Mouse (Mus musculus) heart, embryonic 14.5 days (tissue): ENCODE measurements at regions not wholly inside any gene's neighbourhood (a gene's known extent, or its start where the extent isn't known, plus 50 kb on each side); places are given as distances from the start of the nearest gene placed in this dataset.

Experiments used
- ATAC-seq: fragments of 200-750 bp; cut with Nextera tagmentation; 2 replicates; pipeline ENCODE4 v1.8.0; 2017; ENCODE audit warnings: low read depth, moderate TSS enrichment; ENCODE audit not compliant: insufficient number of reproducible peaks, insufficient read depth, low FRiP score
- H3K27ac ChIP-seq, 2 experiments: fragments of 200-500 bp in 1 of 2; fragments of 300-500 bp in 1 of 2; sonication (generic) in 1 of 2; replicated peaks in 1 of 2; 2 replicates each; pipeline ENCODE4 v1.5.1; 2012 to 2014; ENCODE audit warnings: low read depth in 2 of 2, low read length in 2 of 2, control low read depth in 1 of 2, mild to moderate bottlenecking in 1 of 2, mixed read lengths in 1 of 2; ENCODE audit not compliant: control insufficient read depth in 1 of 2, insufficient read depth in 1 of 2
- H3K27me3 ChIP-seq: fragments of 300-500 bp; sonication (generic); 2 replicates; pipeline ENCODE4 v1.6.1; 2014; ENCODE audit warnings: mild to moderate bottlenecking, low read length, control low read depth; ENCODE audit not compliant: control insufficient read depth, insufficient read depth
- H3K36me3 ChIP-seq: fragments of 300-500 bp; sonication (generic); 2 replicates; pipeline ENCODE4 v1.6.1; 2014; ENCODE audit warnings: mild to moderate bottlenecking, control low read depth, low read length, mixed read lengths; ENCODE audit not compliant: control insufficient read depth, insufficient read depth
- H3K4me1 ChIP-seq, 2 experiments: fragments of 200-500 bp in 1 of 2; fragments of 300-500 bp in 1 of 2; sonication (generic) in 1 of 2; 2 replicates each; pipeline ENCODE4 v1.6.1; 2012 to 2014; ENCODE audit warnings: low read length in 2 of 2, control low read depth in 1 of 2, mixed read lengths in 1 of 2; ENCODE audit not compliant: control insufficient read depth in 2 of 2, insufficient read depth in 2 of 2
- H3K4me2 ChIP-seq: fragments of 300-500 bp; sonication (generic); 2 replicates; pipeline ENCODE4 v1.6.1; 2014; ENCODE audit warnings: mild to moderate bottlenecking, low read length
- H3K4me3 ChIP-seq, 2 experiments: fragments of 200-500 bp in 1 of 2; fragments of 300-500 bp in 1 of 2; sonication (generic) in 1 of 2; 2 replicates each; pipeline ENCODE4 v1.5.1; 2012 to 2014; ENCODE audit warnings: low read length in 2 of 2, mild to moderate bottlenecking in 2 of 2, control low read depth in 1 of 2, low read depth in 1 of 2, moderate library complexity in 1 of 2; ENCODE audit not compliant: control insufficient read depth in 1 of 2, insufficient read depth in 1 of 2
- H3K9ac ChIP-seq: fragments of 300-500 bp; sonication (generic); 2 replicates; pipeline ENCODE4 v1.6.1; 2014; ENCODE audit warnings: mild to moderate bottlenecking, low read length
- H3K9me3 ChIP-seq: fragments of 300-500 bp; sonication (generic); 2 replicates; pipeline ENCODE4 v1.6.1; 2016; ENCODE audit warnings: low read length, control low read depth; ENCODE audit not compliant: control insufficient read depth
- WGBS: fragments of 180-500 bp; shearing (Covaris S2); extraction: QIAGEN DNeasy Blood & Tissue Kit; methylation state at CpG from one replicate; pipeline ENCODE4 v1.1.7; 2014; 5-methylcytosine and 5-hydroxymethylcytosine counted together

DNA sequence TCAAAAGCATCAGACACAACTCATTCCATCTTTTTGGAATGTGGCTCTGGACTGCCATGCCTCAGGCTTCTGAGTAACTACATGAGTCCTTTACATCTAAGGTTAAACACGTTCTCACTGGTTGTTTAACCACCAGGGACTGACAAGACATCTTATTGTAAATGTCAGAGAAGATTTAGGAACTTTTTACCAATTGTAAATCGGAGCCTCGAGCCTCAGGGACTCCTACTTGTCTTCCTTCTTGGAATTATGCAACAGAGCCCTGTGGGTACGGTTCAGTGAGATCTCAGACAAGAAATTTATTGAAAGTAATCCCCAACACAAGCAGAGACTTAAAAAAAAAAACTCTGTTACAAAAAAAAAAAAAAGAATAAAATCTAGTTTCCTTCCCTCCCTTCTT, 187.7 kb downstream of the Slc4a3 start:
- H3K4me2 ChIP-seq, result no peak overlapping the region
- no peak for ATAC-seq

DNA sequence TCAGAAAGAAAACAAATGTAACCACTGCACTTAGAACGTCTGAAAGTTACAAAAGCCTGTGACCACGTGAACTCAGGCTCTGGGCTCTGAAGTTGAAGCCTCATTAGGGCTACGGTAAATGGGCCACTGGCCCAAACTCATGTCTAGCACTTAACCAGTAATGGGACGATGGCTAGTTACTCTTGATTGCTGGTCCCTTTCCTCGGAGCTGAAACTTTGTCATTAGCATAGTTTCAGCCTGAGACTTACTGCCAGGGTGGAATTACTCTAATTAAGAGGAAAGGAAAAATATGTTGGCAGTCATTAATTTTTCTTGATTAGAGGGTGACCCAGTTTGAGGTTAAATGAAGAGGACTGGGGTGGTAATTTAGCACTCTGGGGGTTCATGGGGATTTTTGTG, 192.6 kb downstream of the Slc4a3 start:
- H3K9ac ChIP-seq, result no peak overlapping the region
- ATAC-seq, result no peak
- no peaks in the 10 kb centered on the region for H3K9me3 ChIP-seq
- no peak overlapping the region for H3K4me2 ChIP-seq
- no peaks in the 10 kb centered on the region for H3K27me3 ChIP-seq
- H3K36me3 ChIP-seq, result no peaks in the 10 kb centered on the region
- no peaks in the 10 kb centered on the region for H3K4me1 ChIP-seq
- WGBS, result 72% methylated on average over 5 of the region's 5 CpGs
- no peak overlapping the region for H3K4me3 ChIP-seq
- H3K27ac ChIP-seq, result no peak overlapping the region

More for the DNA sequence above, 187.7 kb downstream of the Slc4a3 start:
- H3K36me3 ChIP-seq, result no peaks in the 10 kb centered on the region
- H3K27ac ChIP-seq, result no peak overlapping the region
- H3K4me1 ChIP-seq, result peaks cover 8 to 11% of the 10 kb centered on the region in 2 experiments
- H3K27me3 ChIP-seq, result no peaks in the 10 kb centered on the region
- 61% methylated on average over 4 of the region's 4 CpGs for WGBS
- H3K4me3 ChIP-seq, result no peak overlapping the region
- no peak overlapping the region for H3K9ac ChIP-seq
- H3K9me3 ChIP-seq, result no peaks in the 10 kb centered on the region

DNA sequence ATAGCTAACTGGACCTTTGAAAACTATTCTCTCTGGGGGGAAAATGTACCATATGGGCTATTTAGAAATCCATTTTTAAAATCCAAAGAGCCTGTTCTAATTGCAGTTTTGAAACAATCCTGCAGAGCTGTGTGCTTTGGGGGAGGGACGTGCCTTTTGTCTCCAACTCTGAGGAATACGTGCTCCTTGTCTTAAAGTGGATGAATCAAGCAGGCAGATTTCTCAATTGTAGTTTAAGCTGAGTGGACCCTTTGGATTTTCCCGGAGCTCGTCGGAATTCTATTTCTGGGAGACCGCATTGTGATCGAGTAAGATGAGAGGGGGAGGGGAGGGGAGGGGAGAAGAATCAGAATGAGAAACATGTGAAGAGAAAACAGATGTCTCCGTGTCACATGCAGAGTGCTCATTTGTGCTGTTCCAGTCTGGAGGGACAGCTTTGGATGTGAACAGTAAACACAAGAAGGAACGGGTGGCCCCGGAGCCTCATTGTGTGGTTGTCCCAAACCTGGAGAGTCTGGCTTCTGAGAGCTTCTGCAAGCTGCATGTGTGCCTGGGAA, 203.7 kb downstream of the Slc4a3 start:
- Histone ChIP-seq H3K9ac (no peak overlapping the region), H3K4me1 (no peaks in the 10 kb centered on the region; a peak in 1 of 4 replicates), H3K27me3 (no peaks in the 10 kb centered on the region), H3K4me3 (no peak overlapping the region), H3K27ac (no peak overlapping the region), H3K4me2 (no peak overlapping the region), H3K36me3 (no peaks in the 10 kb centered on the region), H3K9me3 (no peaks in the 10 kb centered on the region)
- 48% methylated on average over 10 of the region's 10 CpGs for WGBS
- ATAC-seq, result no peak

DNA sequence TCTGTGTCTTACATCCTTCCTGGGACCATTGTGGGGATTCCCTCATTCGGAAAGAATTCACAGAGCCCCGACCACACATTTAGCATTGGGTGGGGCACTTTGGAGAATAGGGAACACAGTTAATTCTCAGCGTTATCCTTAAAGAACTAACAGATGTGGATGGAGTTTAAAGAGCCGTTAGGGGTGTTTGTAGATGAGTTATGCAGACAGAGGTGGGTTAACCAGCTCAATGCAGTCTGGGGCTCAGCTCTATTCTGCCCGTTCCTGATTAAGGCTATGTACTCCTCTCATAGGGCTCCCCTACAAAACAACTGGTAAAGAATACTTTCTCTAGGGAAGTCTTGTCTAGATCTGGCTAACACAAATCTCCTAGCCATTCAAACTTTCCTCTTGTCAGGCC, 226.1 kb downstream of the Slc4a3 start:
- Histone ChIP-seq H3K4me1 (no peaks in the 10 kb centered on the region), H3K4me3 (no peak overlapping the region), H3K9ac (no peak overlapping the region), H3K4me2 (no peak overlapping the region), H3K27ac (no peak overlapping the region), H3K27me3 (no peaks in the 10 kb centered on the region), H3K36me3 (no peaks in the 10 kb centered on the region), H3K9me3 (0 out of 2 replicates have a peak, but pooled peaks cover 2% of the 10 kb centered on the region)
- WGBS, result 44% methylated on average over 5 of the region's 5 CpGs
- no peak for ATAC-seq

DNA sequence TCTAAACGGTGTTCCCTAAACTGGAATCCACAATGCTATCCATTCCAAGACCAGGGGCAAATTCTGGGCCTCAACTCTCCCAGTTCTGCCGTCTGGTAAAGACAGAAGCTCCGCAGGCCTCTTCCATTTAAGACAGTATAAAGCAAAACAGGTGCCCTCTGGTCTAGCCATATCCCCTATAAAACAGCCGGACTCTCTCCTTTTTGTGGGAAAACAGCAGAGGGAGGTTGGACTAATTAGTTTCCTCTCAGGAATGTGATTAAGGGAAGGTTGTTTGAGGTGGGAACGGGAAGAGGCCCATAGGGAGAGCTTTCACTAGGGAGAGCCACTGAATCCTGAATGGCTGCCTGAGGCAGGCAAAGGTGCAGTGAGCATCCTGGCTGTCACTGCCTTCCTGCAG, 226.9 kb downstream of the Slc4a3 start:
- Histone ChIP-seq H3K36me3 (no peaks in the 10 kb centered on the region), H3K9me3 (0 out of 2 replicates have a peak, but pooled peaks cover 2% of the 10 kb centered on the region), H3K27me3 (no peaks in the 10 kb centered on the region), H3K27ac (no peak overlapping the region), H3K4me2 (no peak overlapping the region), H3K4me1 (no peaks in the 10 kb centered on the region), H3K4me3 (no peak overlapping the region), H3K9ac (no peak overlapping the region)
- ATAC-seq, result no peak
- WGBS, result 62% methylated on average over 5 of the region's 5 CpGs

DNA sequence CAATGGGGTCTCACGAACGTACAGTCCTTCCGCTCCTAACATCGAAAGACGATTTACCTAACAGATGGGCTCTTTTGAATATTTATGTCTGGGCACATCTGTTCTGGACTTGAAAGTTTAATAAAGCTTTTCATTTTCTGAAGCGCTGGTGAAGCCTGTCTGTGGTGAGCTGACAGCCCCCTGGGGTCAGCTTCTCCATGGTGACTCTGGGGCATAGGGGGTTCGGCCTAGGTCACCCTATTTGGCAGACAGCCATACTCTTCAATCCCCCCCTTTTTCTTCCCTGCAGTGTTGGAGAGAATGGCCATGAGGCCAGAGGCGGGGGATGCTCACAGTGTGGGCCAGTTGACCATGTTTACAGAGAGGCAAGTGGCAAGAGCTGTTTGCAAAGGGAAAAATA, 232.8 kb downstream of the Slc4a3 start:
- Histone ChIP-seq H3K4me1 (no peaks in the 10 kb centered on the region), H3K9me3 (0 out of 2 replicates have a peak, but pooled peaks cover 6% of the 10 kb centered on the region), H3K4me2 (no peak overlapping the region), H3K27ac (no peak overlapping the region), H3K27me3 (no peaks in the 10 kb centered on the region), H3K4me3 (no peak overlapping the region), H3K36me3 (no peaks in the 10 kb centered on the region), H3K9ac (no peak overlapping the region)
- WGBS, result 93% methylated on average over 8 of the region's 8 CpGs
- no peak for ATAC-seq

DNA sequence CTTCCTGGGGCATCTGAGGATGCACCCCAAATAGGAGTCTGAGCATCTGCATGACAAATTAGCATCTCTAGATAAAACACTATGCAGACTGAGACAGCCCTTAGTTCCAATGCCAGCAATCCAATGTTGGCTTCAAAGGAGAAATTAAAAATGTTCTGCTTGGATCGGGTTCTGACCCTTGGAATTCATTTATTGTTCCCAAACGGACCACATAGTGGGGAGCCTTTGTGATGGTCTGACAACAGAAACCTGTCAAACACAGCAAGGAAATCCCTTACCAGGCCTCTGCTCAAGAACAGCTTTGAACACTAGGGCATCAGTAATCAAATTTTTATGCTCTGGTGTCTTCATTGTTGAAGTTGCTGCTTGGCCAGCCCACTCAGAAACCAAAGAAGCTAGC, 237.1 kb downstream of the Slc4a3 start:
- no peak overlapping the region for H3K9ac ChIP-seq
- H3K36me3 ChIP-seq, result no peaks in the 10 kb centered on the region
- H3K27ac ChIP-seq, result no peak overlapping the region
- no peak overlapping the region for H3K4me3 ChIP-seq
- ATAC-seq, result no peak
- no peaks in the 10 kb centered on the region for H3K4me1 ChIP-seq
- H3K9me3 ChIP-seq, result 0 out of 2 replicates have a peak, but pooled peaks cover 3% of the 10 kb centered on the region
- WGBS, result 83% methylated on average over 2 of the region's 2 CpGs
- H3K4me2 ChIP-seq, result no peak overlapping the region
- H3K27me3 ChIP-seq, result no peaks in the 10 kb centered on the region

DNA sequence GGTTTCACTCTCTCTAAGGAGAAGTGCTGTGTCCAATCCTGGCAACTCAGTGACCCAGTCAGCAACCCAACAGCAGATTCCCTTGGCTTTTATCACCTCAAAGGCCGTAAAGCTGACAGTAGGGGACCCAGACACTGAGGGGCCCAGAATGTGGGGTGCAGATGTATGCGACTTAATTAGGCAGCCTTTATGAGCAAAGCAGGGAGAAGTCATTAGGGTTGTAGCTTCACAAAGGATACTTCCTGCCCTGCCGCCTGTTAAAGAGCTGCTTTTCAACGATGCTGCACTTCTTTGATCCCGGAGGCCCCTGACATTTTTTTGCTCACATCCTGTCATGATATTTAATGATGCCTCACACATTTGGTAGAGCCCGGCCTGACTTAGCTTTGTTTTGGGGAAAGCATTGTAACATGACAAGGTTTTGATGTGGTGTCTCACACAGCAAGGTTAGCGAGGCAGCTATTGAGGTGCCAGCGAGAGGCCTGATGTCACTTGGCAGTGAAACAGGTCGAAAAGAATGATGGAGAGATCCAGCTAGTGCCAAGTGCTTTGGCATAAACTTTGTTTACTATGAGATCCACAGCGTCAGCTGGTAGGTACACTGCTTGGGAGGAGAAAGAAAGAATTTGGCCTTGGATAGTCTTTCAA, 240.2 kb downstream of the Slc4a3 start:
- no peaks in the 10 kb centered on the region for H3K36me3 ChIP-seq
- no peak overlapping the region for H3K4me3 ChIP-seq
- ATAC-seq, result no peak
- H3K4me2 ChIP-seq, result no peak overlapping the region
- no peaks in the 10 kb centered on the region for H3K4me1 ChIP-seq
- H3K27ac ChIP-seq, result no peak overlapping the region
- WGBS, result 63% methylated on average over 10 of the region's 10 CpGs
- H3K9ac ChIP-seq, result no peak overlapping the region
- no peaks in the 10 kb centered on the region for H3K9me3 ChIP-seq
- no peaks in the 10 kb centered on the region for H3K27me3 ChIP-seq
